Mouse (Mus musculus) G1E (cell line): Measurements from ENCODE around the gene Zxdb. TPM values are rescaled to one million over a fixed set of nuclear protein-coding genes. Genes with fewer than 3 reads are reported as not detected.
"Not testable (repeated sequence)": the region's sequence is repeated elsewhere in the genome, so short reads cannot be mapped to it uniquely, and the experiment has no call there.

Experiments used
- ATAC-seq: 2 replicates; pipeline ENCODE4 v1.8.0; 2016; ENCODE audit warnings: mild to moderate bottlenecking; ENCODE audit not compliant: insufficient number of reproducible peaks, poor library complexity, low FRiP score, severe bottlenecking; ENCODE audit errors: extremely low read depth
- DNase-seq: peaks from one replicate; pipeline ENCODE4 v3.0.0; 2012; ENCODE audit warnings: low spot score
- H3K27me3 ChIP-seq: 2 replicates; pipeline ENCODE4 v1.6.1; 2012; ENCODE audit warnings: mild to moderate bottlenecking, low read length, inconsistent platforms; ENCODE audit not compliant: insufficient read depth
- H3K36me3 ChIP-seq: replicated peaks from 2 replicates; pipeline ENCODE3; 2012; ENCODE audit warnings: mild to moderate bottlenecking, inconsistent platforms
- H3K4me1 ChIP-seq: 2 replicates; pipeline ENCODE4 v1.6.1; 2012; ENCODE audit warnings: low read depth, low read length, inconsistent platforms, mixed read lengths; ENCODE audit not compliant: insufficient read depth
- H3K4me3 ChIP-seq: 2 replicates; pipeline ENCODE4 v1.5.1; 2012; ENCODE audit warnings: low read depth, mild to moderate bottlenecking, inconsistent platforms, low read length, moderate library complexity, mixed read lengths
- H3K9me3 ChIP-seq: replicated peaks from 2 replicates; pipeline ENCODE4 v1.6.1; 2012; ENCODE audit warnings: inconsistent platforms
- CTCF ChIP-seq: IDR thresholded peaks from 2 replicates; pipeline ENCODE4 v1.5.1; 2012; ENCODE audit warnings: low read depth, low read length, inconsistent platforms, mixed read lengths
- GATA1 ChIP-seq: IDR thresholded peaks from 2 replicates; pipeline ENCODE4 v1.6.1; 2012; ENCODE audit warnings: borderline replicate concordance, low read length, inconsistent platforms, mixed read lengths
- GATA2 ChIP-seq: IDR thresholded peaks from 2 replicates; pipeline ENCODE4 v1.6.1; 2012; ENCODE audit warnings: low read depth, low read length, inconsistent platforms, borderline replicate concordance
- POLR2AphosphoS5 ChIP-seq: IDR thresholded peaks from 2 replicates; pipeline ENCODE4 v1.6.1; 2012; ENCODE audit warnings: low read depth, low read length, inconsistent platforms; ENCODE audit not compliant: insufficient replicate concordance
- TAL1 ChIP-seq: conservative IDR thresholded peaks from 2 replicates; pipeline ENCODE4 v1.6.1; 2012; ENCODE audit warnings: low read depth, low read length, inconsistent platforms, mixed read lengths
- polyA plus RNA-seq: library from polyadenylated mRNA; stranded (reverse); fragments of >175 nt; gene quantifications from 2 replicates; pipeline ENCODE4 v1.2.3, GENCODE M21; 2012
- total RNA-seq, 2 experiments: library from RNA; stranded (forward) in 1 of 2; stranded (reverse) in 1 of 2; fragments of 200-1000 nt in 1 of 2; fragments of >200 nt in 1 of 2; fragmentation: Nextera tagmentation in 1 of 2; gene quantifications; 2 replicates each; pipeline ENCODE4 v1.2.3; 2014 to 2017

Zxdb gene
- total RNA-seq (2014; fragmentation: Nextera tagmentation) (12.6 and 15.8 TPM in 2 replicates), total RNA-seq (2017) (7.3 and 8.1 TPM in 2 replicates), polyA plus RNA-seq (0.76 and 0.81 TPM in 2 replicates)

- not testable (repeated sequence) for H3K36me3 ChIP-seq, H3K27me3 ChIP-seq, DNase-seq, H3K4me1 ChIP-seq, H3K9me3 ChIP-seq, H3K4me3 ChIP-seq
- peak; percentile 63 for ATAC-seq
Observed at GRCm38 (mm10) chrX:94724192-94724971, at the start of gene Zxdb. Gene Zxdb, plus strand, starts transcription at chrX:94724569.

GRCm38 (mm10) chrX:94674977-94675376 is 49.4 kb upstream of the Zxdb start:
- H3K4me3 ChIP-seq = no peak overlapping the region
- H3K36me3 ChIP-seq = no peaks in the 10 kb centered on the region
- no peak for ATAC-seq
- no peaks in the 10 kb centered on the region for H3K27me3 ChIP-seq
- H3K4me1 ChIP-seq = no peaks in the 10 kb centered on the region
- DNase-seq = no peak
- no peak for TF ChIP-seq GATA2
- no peak for TF ChIP-seq TAL1
- TF ChIP-seq CTCF = no peak
- TF ChIP-seq POLR2AphosphoS5 = no peak
- TF ChIP-seq GATA1 = no peak
- no peaks in the 10 kb centered on the region for H3K9me3 ChIP-seq

DNA sequence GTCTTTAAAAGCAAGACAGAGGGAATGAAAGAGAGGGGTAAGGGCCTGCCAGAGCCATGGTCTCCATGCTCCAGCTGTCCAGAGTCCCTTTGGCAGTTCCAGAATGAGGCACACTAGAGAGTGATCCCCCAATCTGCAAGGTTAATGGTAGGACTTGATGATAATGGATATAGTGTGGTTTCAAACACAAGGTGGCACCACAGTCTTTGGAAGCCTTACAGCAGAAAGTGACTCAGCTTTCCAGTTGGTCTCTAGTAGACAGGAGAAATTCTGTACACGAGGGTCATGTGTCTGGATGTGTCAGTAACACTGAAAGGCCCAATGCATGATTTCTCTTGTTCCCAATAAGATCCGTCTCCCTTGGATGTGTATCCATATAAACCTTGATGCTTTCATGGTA is 42.8 kb upstream of the Zxdb start:
- H3K27me3 ChIP-seq, ATAC-seq, H3K4me1 ChIP-seq, H3K36me3 ChIP-seq, H3K9me3 ChIP-seq, H3K4me3 ChIP-seq, DNase-seq: not testable (repeated sequence)

DNA sequence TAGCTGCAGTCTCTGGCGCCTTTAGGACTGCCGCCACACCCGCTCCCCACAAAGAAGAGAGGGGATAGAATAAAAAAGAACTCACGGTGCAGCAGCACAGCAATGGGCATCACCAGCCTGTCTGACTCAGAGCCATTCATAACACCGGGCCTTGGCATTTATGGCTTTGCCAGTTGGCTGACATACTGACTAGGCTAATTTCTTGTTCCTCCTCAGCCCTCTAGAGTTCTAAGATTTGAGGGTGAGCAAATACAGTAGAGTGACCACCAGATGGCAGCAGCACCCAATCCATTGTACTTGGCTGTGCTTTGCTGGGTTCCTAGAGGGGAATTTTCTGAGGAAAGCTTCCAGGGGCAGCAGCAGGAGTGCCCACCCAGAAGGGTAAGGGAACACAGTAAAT is 34.8 kb upstream of the Zxdb start:
- not testable (repeated sequence) for H3K4me3 ChIP-seq, ATAC-seq, H3K9me3 ChIP-seq, H3K27me3 ChIP-seq, DNase-seq, H3K4me1 ChIP-seq, H3K36me3 ChIP-seq

DNA sequence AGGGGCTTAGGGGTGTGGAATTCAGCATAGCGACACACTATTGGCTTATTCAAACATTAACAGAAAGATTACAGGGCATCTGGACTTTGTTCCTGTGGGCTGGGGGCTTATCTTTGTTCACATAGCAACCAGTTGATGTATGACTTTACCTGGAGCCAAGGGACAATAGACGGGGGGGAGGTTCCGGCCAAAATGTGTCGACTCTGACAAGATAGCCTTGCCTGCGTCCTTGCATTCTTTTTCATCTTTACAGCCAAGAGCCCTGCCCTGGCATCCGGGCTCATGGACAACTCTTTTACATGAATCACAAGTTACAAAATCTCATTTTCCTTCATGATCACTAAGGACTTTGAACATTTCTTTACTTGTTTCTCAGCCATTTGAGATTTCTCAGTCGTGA is 17.7 kb upstream of the Zxdb start:
- not testable (repeated sequence) for ATAC-seq, H3K27me3 ChIP-seq, H3K4me1 ChIP-seq, H3K9me3 ChIP-seq, DNase-seq, H3K36me3 ChIP-seq, H3K4me3 ChIP-seq

DNA sequence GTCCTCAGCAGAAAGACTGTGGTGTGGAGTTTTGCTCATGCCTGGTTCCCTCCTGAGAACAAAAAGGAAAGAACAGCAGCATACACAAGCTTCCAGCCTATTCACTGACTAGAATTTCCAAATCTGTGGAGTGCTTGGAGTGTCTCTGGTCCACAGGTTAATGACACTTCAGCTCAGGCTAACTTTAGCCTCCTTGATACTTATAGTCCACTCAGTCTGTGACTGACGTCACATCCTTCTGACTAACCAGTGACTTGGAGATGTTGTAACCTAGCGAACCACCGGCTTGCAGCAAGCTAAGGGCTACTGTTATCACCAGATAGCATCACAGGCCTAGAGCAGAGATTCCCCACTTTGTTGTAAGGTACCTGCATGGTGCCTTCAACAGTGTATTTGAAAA is 14.6 kb upstream of the Zxdb start:
- not testable (repeated sequence) for H3K27me3 ChIP-seq, H3K9me3 ChIP-seq, DNase-seq, H3K4me1 ChIP-seq, H3K36me3 ChIP-seq, ATAC-seq, H3K4me3 ChIP-seq

GRCm38 (mm10) chrX:94724972-94725569 is 702 bp downstream of the Zxdb start:
- not testable (repeated sequence) for H3K4me1 ChIP-seq, H3K27me3 ChIP-seq, H3K9me3 ChIP-seq, ATAC-seq, H3K4me3 ChIP-seq, H3K36me3 ChIP-seq, DNase-seq

- not testable (repeated sequence) for H3K4me1 ChIP-seq, ATAC-seq, H3K4me3 ChIP-seq
Observed at GRCm38 (mm10) chrX:94725627-94726083, 1.3 kb downstream of the Zxdb start.

More at GRCm38 (mm10) chrX:94725627-94726083, 1.3 kb downstream of the Zxdb start:
- H3K9me3 ChIP-seq, DNase-seq, H3K36me3 ChIP-seq, H3K27me3 ChIP-seq: not testable (repeated sequence)
